Mouse (Mus musculus) midbrain, embryonic 10.5 days (tissue): ENCODE results near the gene Stx6. TPM values are rescaled to one million over a fixed set of nuclear protein-coding genes. Genes with fewer than 3 reads are reported as not detected.

ENCODE experiments used
- DNase-seq: peaks from one replicate; pipeline ENCODE4 v3.0.0-alpha.2; 2017; ENCODE audit warnings: low spot score
- H3K27ac ChIP-seq: fragments of 300-500 bp; sonication (generic); replicated peaks from 2 replicates; pipeline ENCODE4 v1.5.1; 2016; ENCODE audit warnings: mild to moderate bottlenecking
- H3K27me3 ChIP-seq: fragments of 300-500 bp; sonication (generic); 2 replicates; pipeline ENCODE4 v1.6.1; 2016; ENCODE audit warnings: low read depth, mild to moderate bottlenecking; ENCODE audit not compliant: poor library complexity, severe bottlenecking
- H3K36me3 ChIP-seq: fragments of 300-500 bp; sonication (generic); 2 replicates; pipeline ENCODE4 v1.6.1; 2016; ENCODE audit warnings: mild to moderate bottlenecking, moderate library complexity
- H3K4me1 ChIP-seq: fragments of 300-500 bp; sonication (generic); 2 replicates; pipeline ENCODE4 v1.6.1; 2016
- H3K4me3 ChIP-seq: fragments of 300-500 bp; sonication (generic); 2 replicates; pipeline ENCODE4 v1.5.1; 2016; ENCODE audit warnings: mild to moderate bottlenecking, moderate library complexity
- H3K9me3 ChIP-seq: fragments of 300-500 bp; sonication (generic); replicated peaks from 2 replicates; pipeline ENCODE4 v1.6.1; 2016; ENCODE audit warnings: mild to moderate bottlenecking
- WGBS: fragments of 180-500 bp; shearing (Covaris S2); methylation state at CpG from one replicate; pipeline ENCODE4 v1.1.7; 2016; 5-methylcytosine and 5-hydroxymethylcytosine counted together
- polyA plus RNA-seq: library from polyadenylated mRNA; unstranded; fragments of >200 nt; fragmentation: Nextera tagmentation; extraction: Ambion mirVana; gene quantifications from 2 replicates; pipeline ENCODE4 v1.2.1, GENCODE M21; 2016

Gene Stx6
- polyA plus RNA-seq, 1 experiment from 2014 or later: 78.2 TPM

DNA sequence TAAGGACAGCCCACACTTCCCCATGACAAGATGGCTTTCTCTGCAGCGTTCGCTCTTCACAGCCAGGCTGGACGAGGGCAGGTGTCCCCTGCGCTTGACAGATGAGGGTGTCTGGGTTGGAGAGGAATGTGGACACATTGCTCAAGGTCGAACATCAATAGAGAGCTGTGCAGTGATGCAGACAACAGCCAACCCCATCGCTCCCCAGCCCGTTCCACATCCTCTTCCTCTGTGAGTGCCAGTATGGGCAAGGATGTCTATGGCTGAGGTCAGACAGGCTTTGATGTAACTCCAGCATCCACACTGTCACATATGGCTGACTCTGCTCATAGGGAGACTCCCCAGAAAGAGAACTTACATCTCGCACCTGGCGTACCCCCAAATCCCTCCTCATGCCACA is 74.9 kb downstream of the Stx6 start:
- H3K9me3 ChIP-seq: no peaks in the 10 kb centered on the region
- H3K27ac ChIP-seq: peak overlapping the region; percentile 86
- no peak for DNase-seq
- 0 out of 2 replicates have a peak, but pooled peaks cover 7% of the 10 kb centered on the region for H3K27me3 ChIP-seq
- H3K4me3 ChIP-seq: no peak overlapping the region
- H3K4me1 ChIP-seq: peaks cover 97% of the 10 kb centered on the region
- WGBS: 86% methylated on average over 9 of the region's 9 CpGs
- no peaks in the 10 kb centered on the region for H3K36me3 ChIP-seq

GRCm38 (mm10) chr1:155233931-155234607 is 75.6 kb downstream of the Stx6 start:
- 30% methylated on average over 14 of the region's 14 CpGs for WGBS
- peaks cover 97% of the 10 kb centered on the region for H3K4me1 ChIP-seq
- no peak overlapping the region for H3K4me3 ChIP-seq
- H3K27ac ChIP-seq: peak overlapping the region; percentile 86
- H3K36me3 ChIP-seq: no peaks in the 10 kb centered on the region
- H3K9me3 ChIP-seq: no peaks in the 10 kb centered on the region
- DNase-seq: peak; percentile 59
- H3K27me3 ChIP-seq: 0 out of 2 replicates have a peak, but pooled peaks cover 7% of the 10 kb centered on the region

DNA sequence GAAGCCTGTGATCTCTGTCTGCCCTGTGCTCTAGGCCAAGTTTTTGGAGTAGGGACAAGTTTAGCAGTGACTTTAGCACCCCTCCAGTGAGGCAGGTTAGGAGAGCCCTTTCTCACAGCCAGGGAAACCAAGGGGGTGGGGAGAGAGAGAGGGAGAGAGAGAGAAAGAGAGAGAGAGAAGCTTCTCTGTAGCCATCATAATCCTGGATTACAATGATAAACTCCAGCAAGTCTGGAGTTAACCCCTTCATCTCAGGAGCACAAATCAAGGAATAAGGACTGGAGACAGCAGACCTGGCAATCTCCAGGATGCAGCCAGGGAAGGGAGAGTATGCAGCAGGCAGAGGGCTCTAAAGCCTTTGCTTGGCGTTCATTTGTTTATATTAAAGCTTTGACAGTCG is 77.1 kb downstream of the Stx6 start:
- peaks cover 92% of the 10 kb centered on the region for H3K4me1 ChIP-seq
- DNase-seq: no peak
- peaks cover 7% of the 10 kb centered on the region for H3K36me3 ChIP-seq
- no peak overlapping the region for H3K4me3 ChIP-seq
- 31% methylated on average over 2 of the region's 2 CpGs for WGBS
- no peaks in the 10 kb centered on the region for H3K9me3 ChIP-seq
- peak overlapping the region; percentile 86 for H3K27ac ChIP-seq
- H3K27me3 ChIP-seq: 0 out of 2 replicates have a peak, but pooled peaks cover 7% of the 10 kb centered on the region

DNA sequence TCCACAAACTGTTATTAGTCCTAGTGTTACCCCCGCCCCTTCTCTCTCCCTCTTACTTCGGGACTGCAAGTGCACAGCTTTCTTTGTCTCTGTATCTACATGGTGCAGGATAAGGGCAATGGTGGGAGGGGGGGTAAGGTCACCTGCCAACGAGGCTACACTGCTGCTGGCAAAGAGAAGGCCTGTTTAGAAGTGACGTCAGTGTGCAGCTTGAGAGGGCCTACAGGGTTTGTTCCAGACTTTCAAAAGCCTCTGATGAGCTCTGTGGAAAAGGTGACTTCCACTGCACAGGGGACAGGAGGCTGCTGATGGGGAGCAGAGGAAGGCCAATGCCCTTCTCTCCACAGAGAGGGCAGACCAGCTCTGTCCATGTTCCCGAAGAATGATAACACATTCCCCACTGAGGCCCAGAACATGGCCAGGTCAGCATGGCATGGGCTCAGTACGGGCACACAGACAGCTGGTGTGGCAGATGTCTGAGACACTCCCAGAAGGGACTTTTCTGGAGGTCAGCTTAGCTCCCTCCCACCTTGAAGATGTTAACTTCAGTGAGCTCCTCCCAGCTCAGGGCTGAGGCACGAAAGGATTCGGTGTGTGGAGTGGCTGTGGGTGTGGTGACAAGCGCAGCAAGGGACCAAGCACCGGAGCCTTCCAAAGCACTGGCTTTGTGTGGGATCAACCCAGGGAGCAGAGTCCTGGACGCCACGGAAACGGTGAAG is 78.0 kb downstream of the Stx6 start:
- WGBS: 53% methylated on average over 13 of the region's 13 CpGs
- H3K9me3 ChIP-seq: no peaks in the 10 kb centered on the region
- H3K27ac ChIP-seq: peak overlapping the region; percentile 86
- H3K4me3 ChIP-seq: no peak overlapping the region
- no peak for DNase-seq
- H3K4me1 ChIP-seq: peaks cover 91% of the 10 kb centered on the region
- H3K36me3 ChIP-seq: peaks cover 16% of the 10 kb centered on the region
- 0 out of 2 replicates have a peak, but pooled peaks cover 7% of the 10 kb centered on the region for H3K27me3 ChIP-seq

GRCm38 (mm10) chr1:155237390-155237789 is 78.9 kb downstream of the Stx6 start:
- H3K27me3 ChIP-seq: peaks cover 16% of the 10 kb centered on the region; the same call in 1 of the 2 replicates
- peaks cover 85% of the 10 kb centered on the region for H3K4me1 ChIP-seq
- peaks cover 21% of the 10 kb centered on the region for H3K36me3 ChIP-seq
- no peak overlapping the region for H3K4me3 ChIP-seq
- no peak for DNase-seq
- H3K9me3 ChIP-seq: no peaks in the 10 kb centered on the region
- H3K27ac ChIP-seq: peak overlapping the region; percentile 86
- 71% methylated on average over 11 of the region's 11 CpGs for WGBS

DNA sequence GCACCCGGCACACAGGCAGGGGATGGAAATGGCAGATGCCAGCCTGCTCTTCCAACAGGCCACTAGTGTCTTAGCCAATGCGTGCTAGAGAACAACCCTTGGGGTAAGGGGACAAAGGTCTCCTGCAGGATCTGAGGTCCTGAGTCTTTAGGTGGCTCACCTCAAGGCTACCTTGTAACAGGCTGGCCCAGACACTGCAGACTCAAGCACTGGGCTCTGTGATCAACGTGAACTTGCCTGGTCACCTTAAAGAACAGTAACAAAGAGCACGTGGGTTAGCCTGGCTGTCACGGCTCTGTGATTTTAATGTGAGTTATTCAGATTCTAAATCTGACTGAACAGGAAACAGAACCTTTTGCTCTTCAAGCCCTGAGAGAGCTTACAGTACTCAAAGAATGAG is 79.6 kb downstream of the Stx6 start:
- Histone ChIP-seq H3K36me3 (peaks cover 21% of the 10 kb centered on the region), H3K9me3 (no peaks in the 10 kb centered on the region), H3K27me3 (peaks cover 22% of the 10 kb centered on the region), H3K4me1 (peaks cover 79% of the 10 kb centered on the region), H3K4me3 (no peak overlapping the region), H3K27ac (peak overlapping the region; percentile 86; the same call in 1 of the 2 replicates)
- WGBS: 91% methylated on average over 5 of the region's 5 CpGs
- no peak for DNase-seq

GRCm38 (mm10) chr1:155239169-155239568 is 80.7 kb downstream of the Stx6 start:
- Histone ChIP-seq H3K27me3 (peaks cover 31% of the 10 kb centered on the region), H3K27ac (peak overlapping the region; percentile 14; the same call in 1 of the 2 replicates), H3K4me1 (peaks cover 78% of the 10 kb centered on the region), H3K9me3 (no peaks in the 10 kb centered on the region), H3K4me3 (no peak overlapping the region), H3K36me3 (peaks cover 21% of the 10 kb centered on the region)
- DNase-seq: no peak
- WGBS: 60% methylated on average over 4 of the region's 4 CpGs

GRCm38 (mm10) chr1:155239962-155240717 is 81.6 kb downstream of the Stx6 start:
- Histone ChIP-seq H3K4me3 (no peak overlapping the region), H3K27ac (no peak overlapping the region), H3K27me3 (peaks cover 41% of the 10 kb centered on the region), H3K36me3 (peaks cover 21% of the 10 kb centered on the region), H3K4me1 (peaks cover 78% of the 10 kb centered on the region), H3K9me3 (no peaks in the 10 kb centered on the region)
- no peak for DNase-seq
- WGBS: 88% methylated on average over 6 of the region's 6 CpGs

DNA sequence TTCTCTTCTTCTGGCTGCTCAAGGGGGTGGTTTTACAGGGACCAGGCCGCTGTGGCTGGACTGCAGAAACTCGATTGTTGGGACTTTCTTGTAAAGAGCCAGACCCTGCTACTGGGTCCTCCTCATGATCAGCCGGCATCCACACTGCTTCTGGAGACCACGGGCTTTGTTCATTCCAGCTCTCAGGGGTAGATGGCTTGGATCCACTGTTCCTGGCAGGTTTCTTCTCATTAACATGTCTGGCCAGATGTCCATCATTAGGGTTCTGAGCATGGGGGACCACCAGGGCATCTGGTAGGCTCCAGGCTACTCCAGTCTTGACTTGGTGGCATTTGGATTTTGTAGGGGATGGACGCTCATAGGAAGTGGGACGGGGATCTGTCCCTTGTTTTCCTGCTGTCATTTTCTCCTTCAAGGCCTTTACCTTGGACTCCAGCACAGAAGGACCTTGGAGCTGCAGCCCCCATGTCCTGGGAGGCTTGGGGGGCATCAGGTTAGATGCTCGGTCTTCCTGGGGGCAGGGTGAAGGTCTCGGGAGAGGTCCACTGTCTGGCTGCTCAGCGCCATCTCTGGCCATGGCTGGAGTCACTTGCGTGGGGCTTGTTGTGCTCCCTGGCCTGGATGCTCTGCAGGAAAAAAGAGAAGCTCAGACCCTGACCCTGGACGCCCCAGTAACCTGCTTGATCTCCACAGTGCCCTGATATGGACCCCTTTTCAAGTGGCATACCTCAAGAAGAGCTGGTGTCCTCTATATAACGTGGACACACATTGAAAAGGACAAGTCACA is 83.4 kb downstream of the Stx6 start:
- Histone ChIP-seq H3K27ac (no peak overlapping the region), H3K9me3 (no peaks in the 10 kb centered on the region), H3K4me1 (peaks cover 67% of the 10 kb centered on the region), H3K36me3 (peaks cover 21% of the 10 kb centered on the region), H3K27me3 (peaks cover 58% of the 10 kb centered on the region), H3K4me3 (no peak overlapping the region)
- WGBS: 80% methylated on average over 12 of the region's 12 CpGs
- DNase-seq: no peak

- Histone ChIP-seq H3K36me3 (peaks cover 21% of the 10 kb centered on the region), H3K9me3 (no peaks in the 10 kb centered on the region), H3K4me3 (no peak overlapping the region), H3K27ac (no peak overlapping the region), H3K4me1 (peaks cover 62% of the 10 kb centered on the region), H3K27me3 (peaks cover 63% of the 10 kb centered on the region)
- WGBS: 74% methylated on average over 1 of the region's 1 CpGs
- no peak for DNase-seq
These were observed 83.9 kb downstream of the Stx6 start for GRCm38 (mm10) chr1:155242488-155242745.

DNA sequence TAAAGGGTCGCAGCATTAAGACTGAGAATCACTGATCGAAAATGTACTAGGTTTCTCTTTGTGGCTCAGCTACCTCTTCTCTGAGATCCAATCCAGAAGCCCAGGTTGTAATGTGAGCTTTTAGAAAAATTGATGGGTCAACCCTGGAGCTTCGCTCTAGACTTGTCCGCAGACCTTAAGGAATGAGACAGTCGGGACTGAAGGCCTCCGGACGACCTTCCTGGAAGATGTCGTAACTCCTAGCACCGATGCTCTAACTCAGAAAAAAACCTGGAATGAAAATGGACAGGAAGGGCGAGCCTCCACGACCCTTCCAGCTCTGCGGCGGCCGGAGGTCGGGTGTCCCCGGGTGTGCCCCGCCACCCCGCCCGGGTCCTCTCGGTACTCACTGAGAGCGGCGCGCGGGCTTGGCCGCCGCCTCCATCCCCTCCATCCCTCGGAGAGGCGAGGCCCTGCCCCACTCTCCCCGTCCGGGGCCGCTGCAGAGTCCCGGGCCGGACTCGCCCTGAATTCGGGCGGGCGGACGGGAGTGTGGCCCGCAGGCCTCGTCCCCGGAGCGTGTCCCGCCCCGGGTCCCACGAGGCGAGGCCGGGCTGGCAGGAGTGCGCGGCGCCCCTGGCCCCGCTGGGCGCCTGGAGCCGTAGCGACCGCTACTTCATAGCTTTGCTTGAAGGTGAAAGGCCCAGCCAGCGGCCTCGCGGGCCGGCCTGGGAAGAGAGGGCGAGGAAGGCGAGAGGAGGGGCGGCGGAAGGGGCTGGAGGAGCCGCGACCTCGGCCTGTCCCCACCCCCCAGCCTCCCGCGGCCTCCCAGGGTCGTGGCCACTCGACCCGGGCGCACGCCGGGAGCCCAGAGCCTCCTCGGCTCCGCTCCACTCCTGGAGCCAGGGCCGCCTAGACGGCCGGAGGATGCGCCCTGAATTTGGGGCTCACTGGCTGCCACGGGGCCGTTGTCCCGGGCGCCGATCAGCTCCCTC is 85.6 kb downstream of the Stx6 start, which contains the start of gene BC034090:
Gene BC034090, minus strand, starts transcription at position 648 of the 974 bp plus-strand sequence.
- H3K27ac ChIP-seq: peak within 1 kb of the TSS; percentile 94
- DNase-seq: peak; percentile 81
- H3K4me1 ChIP-seq: peaks cover 47% of the 10 kb centered on the region
- peak within 1 kb of the TSS; percentile 67 for H3K4me3 ChIP-seq
- peaks cover 21% of the 10 kb centered on the region for H3K36me3 ChIP-seq
- peaks cover 57% of the 10 kb centered on the region for H3K27me3 ChIP-seq
- H3K9me3 ChIP-seq: no peaks in the 10 kb centered on the region
- WGBS: 1% methylated on average over 85 of the region's 85 CpGs
